Mouse (Mus musculus): Measurements from ENCODE around the gene Dip2c. TPM values are rescaled to one million over a fixed set of nuclear protein-coding genes. Genes with fewer than 3 reads are reported as not detected.

Dip2c gene
- polyA plus RNA-seq, 1 experiment from 2014 or later = 4.6 TPM

- Histone ChIP-seq H3K27ac (ENCODE audit: low read length) (no peak overlapping the region), H3K4me2 (ENCODE audit: low read depth, low read length) (no peak overlapping the region), H3K9ac (ENCODE audit: low read length) (no peak overlapping the region), H3K36me3 (ENCODE audit: control insufficient read depth, insufficient read depth, low read length) (no peaks in the 10 kb centered on the region), H3K4me1 (replicated peaks; ENCODE audit: control insufficient read depth, insufficient read depth, low read length) (no peaks in the 10 kb centered on the region), H3K27me3 (ENCODE audit: control insufficient read depth, insufficient read depth, low read depth, low read length) (no peaks in the 10 kb centered on the region), H3K4me3 (ENCODE audit: low read length) (no peak overlapping the region), H3K9me3 (ENCODE audit: control insufficient read depth, low read length) (no peaks in the 10 kb centered on the region)
- no peak for ATAC-seq (ENCODE audit: low read depth)
Measured at GRCm38 (mm10) chr13:9424434-9424833, 148.1 kb downstream of the Dip2c start.

- no peak overlapping the region for H3K9ac ChIP-seq (ENCODE audit: low read length)
- H3K36me3 ChIP-seq (ENCODE audit: control insufficient read depth, insufficient read depth, low read length) = no peaks in the 10 kb centered on the region
- H3K4me3 ChIP-seq (ENCODE audit: low read length) = no peak overlapping the region
- H3K27ac ChIP-seq (ENCODE audit: low read length) = no peak overlapping the region
- no peak for ATAC-seq (ENCODE audit: low read depth)
- no peak overlapping the region for H3K4me2 ChIP-seq (ENCODE audit: low read depth, low read length)
- H3K9me3 ChIP-seq (ENCODE audit: control insufficient read depth, low read length) = no peaks in the 10 kb centered on the region
- H3K4me1 ChIP-seq (replicated peaks; ENCODE audit: control insufficient read depth, insufficient read depth, low read length) = no peaks in the 10 kb centered on the region
- no peaks in the 10 kb centered on the region for H3K27me3 ChIP-seq (ENCODE audit: control insufficient read depth, insufficient read depth, low read depth, low read length)
Measured at GRCm38 (mm10) chr13:9426267-9426666, 149.9 kb downstream of the Dip2c start.

DNA sequence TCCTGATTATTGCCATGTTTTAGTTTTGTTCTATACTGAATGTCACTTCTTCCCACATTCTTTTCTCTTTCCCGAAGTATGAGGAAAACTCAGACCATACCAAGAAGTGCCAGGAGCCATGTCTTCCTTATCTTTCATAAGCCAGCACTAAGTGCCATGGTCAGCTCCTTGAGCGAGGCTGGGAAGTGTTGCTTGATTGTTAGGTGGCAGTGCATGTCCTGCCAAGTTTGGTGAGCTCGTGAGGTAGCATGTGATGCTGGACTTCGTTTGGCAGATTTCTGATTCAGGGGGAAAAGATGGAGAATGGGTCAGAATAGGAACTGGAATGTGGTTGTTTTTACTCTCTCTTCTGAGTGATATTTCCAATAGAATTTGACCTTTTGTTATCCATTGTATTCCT lies 150.5 kb downstream of the Dip2c start:
- Histone ChIP-seq H3K27ac (ENCODE audit: low read length) (no peak overlapping the region), H3K9ac (ENCODE audit: low read length) (no peak overlapping the region), H3K4me2 (ENCODE audit: low read depth, low read length) (no peak overlapping the region), H3K4me1 (replicated peaks; ENCODE audit: control insufficient read depth, insufficient read depth, low read length) (no peaks in the 10 kb centered on the region), H3K27me3 (ENCODE audit: control insufficient read depth, insufficient read depth, low read depth, low read length) (no peaks in the 10 kb centered on the region), H3K9me3 (ENCODE audit: control insufficient read depth, low read length) (no peaks in the 10 kb centered on the region), H3K4me3 (ENCODE audit: low read length) (no peak overlapping the region), H3K36me3 (ENCODE audit: control insufficient read depth, insufficient read depth, low read length) (no peaks in the 10 kb centered on the region)
- no peak for ATAC-seq (ENCODE audit: low read depth)
- 21% methylated on average over 4 of the region's 4 CpGs for WGBS

DNA sequence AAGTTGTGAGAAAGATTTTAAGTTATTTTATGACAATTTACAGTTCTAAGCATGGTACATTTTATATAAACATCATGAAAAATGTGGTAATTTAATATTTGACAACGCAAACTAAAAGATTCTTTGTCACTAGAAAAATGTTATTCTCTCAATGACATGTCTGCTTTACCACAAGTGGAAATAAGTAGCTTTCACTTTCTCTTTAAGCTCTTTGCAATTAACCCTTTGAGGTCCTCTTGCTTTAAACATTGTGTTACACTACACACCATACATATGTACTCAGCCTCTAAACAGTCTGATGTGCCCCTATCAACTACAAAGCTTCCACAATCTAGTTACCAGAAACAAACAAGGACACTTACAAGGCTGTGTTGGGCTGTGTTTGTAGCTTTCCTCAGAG lies 153.6 kb downstream of the Dip2c start:
- Histone ChIP-seq H3K4me3 (ENCODE audit: low read length) (no peak overlapping the region), H3K27me3 (ENCODE audit: control insufficient read depth, insufficient read depth, low read depth, low read length) (no peaks in the 10 kb centered on the region), H3K4me2 (ENCODE audit: low read depth, low read length) (no peak overlapping the region), H3K27ac (ENCODE audit: low read length) (no peak overlapping the region), H3K9me3 (ENCODE audit: control insufficient read depth, low read length) (no peaks in the 10 kb centered on the region), H3K4me1 (replicated peaks; ENCODE audit: control insufficient read depth, insufficient read depth, low read length) (no peaks in the 10 kb centered on the region), H3K36me3 (ENCODE audit: control insufficient read depth, insufficient read depth, low read length) (no peaks in the 10 kb centered on the region), H3K9ac (ENCODE audit: low read length) (no peak overlapping the region)
- ATAC-seq (ENCODE audit: low read depth) = no peak
- 45% methylated on average over 1 of the region's 1 CpGs for WGBS

- 86% methylated on average over 2 of the region's 2 CpGs for WGBS
- H3K27me3 ChIP-seq (ENCODE audit: control insufficient read depth, insufficient read depth, low read depth, low read length) = no peaks in the 10 kb centered on the region
- H3K4me2 ChIP-seq (ENCODE audit: low read depth, low read length) = no peak overlapping the region
- no peak overlapping the region for H3K27ac ChIP-seq (ENCODE audit: low read length)
- H3K9ac ChIP-seq (ENCODE audit: low read length) = no peak overlapping the region
- no peak for ATAC-seq (ENCODE audit: low read depth)
- H3K4me3 ChIP-seq (ENCODE audit: low read length) = no peak overlapping the region
- no peaks in the 10 kb centered on the region for H3K4me1 ChIP-seq (replicated peaks; ENCODE audit: control insufficient read depth, insufficient read depth, low read length)
- H3K36me3 ChIP-seq (ENCODE audit: control insufficient read depth, insufficient read depth, low read length) = no peaks in the 10 kb centered on the region
- H3K9me3 ChIP-seq (ENCODE audit: control insufficient read depth, low read length) = no peaks in the 10 kb centered on the region
Measured at GRCm38 (mm10) chr13:9430724-9431123, 154.4 kb downstream of the Dip2c start.

GRCm38 (mm10) chr13:9431441-9431840 lies 155.1 kb downstream of the Dip2c start:
- H3K27ac ChIP-seq (ENCODE audit: low read length) = no peak overlapping the region
- no peaks in the 10 kb centered on the region for H3K36me3 ChIP-seq (ENCODE audit: control insufficient read depth, insufficient read depth, low read length)
- H3K4me1 ChIP-seq (replicated peaks; ENCODE audit: control insufficient read depth, insufficient read depth, low read length) = no peaks in the 10 kb centered on the region
- no peak overlapping the region for H3K9ac ChIP-seq (ENCODE audit: low read length)
- H3K27me3 ChIP-seq (ENCODE audit: control insufficient read depth, insufficient read depth, low read depth, low read length) = no peaks in the 10 kb centered on the region
- no peak overlapping the region for H3K4me2 ChIP-seq (ENCODE audit: low read depth, low read length)
- no peaks in the 10 kb centered on the region for H3K9me3 ChIP-seq (ENCODE audit: control insufficient read depth, low read length)
- H3K4me3 ChIP-seq (ENCODE audit: low read length) = no peak overlapping the region
- no peak for ATAC-seq (ENCODE audit: low read depth)

GRCm38 (mm10) chr13:9443066-9443465 lies 166.7 kb downstream of the Dip2c start:
- no peaks in the 10 kb centered on the region for H3K36me3 ChIP-seq (ENCODE audit: control insufficient read depth, insufficient read depth, low read length)
- H3K27ac ChIP-seq (ENCODE audit: low read length) = no peak overlapping the region
- no peak for ATAC-seq (ENCODE audit: low read depth)
- no peaks in the 10 kb centered on the region for H3K4me1 ChIP-seq (replicated peaks; ENCODE audit: control insufficient read depth, insufficient read depth, low read length)
- H3K9me3 ChIP-seq (ENCODE audit: control insufficient read depth, low read length) = no peaks in the 10 kb centered on the region
- H3K4me3 ChIP-seq (ENCODE audit: low read length) = no peak overlapping the region
- no peak overlapping the region for H3K4me2 ChIP-seq (ENCODE audit: low read depth, low read length)
- H3K27me3 ChIP-seq (ENCODE audit: control insufficient read depth, insufficient read depth, low read depth, low read length) = no peaks in the 10 kb centered on the region
- H3K9ac ChIP-seq (ENCODE audit: low read length) = no peak overlapping the region
- WGBS = 85% methylated on average over 4 of the region's 4 CpGs

GRCm38 (mm10) chr13:9445533-9446294 lies 169.4 kb downstream of the Dip2c start:
- no peak overlapping the region for H3K27ac ChIP-seq (ENCODE audit: low read length)
- WGBS = 64% methylated on average over 6 of the region's 6 CpGs
- H3K27me3 ChIP-seq (ENCODE audit: control insufficient read depth, insufficient read depth, low read depth, low read length) = no peaks in the 10 kb centered on the region
- no peaks in the 10 kb centered on the region for H3K4me1 ChIP-seq (replicated peaks; ENCODE audit: control insufficient read depth, insufficient read depth, low read length)
- no peak overlapping the region for H3K4me2 ChIP-seq (ENCODE audit: low read depth, low read length)
- no peaks in the 10 kb centered on the region for H3K36me3 ChIP-seq (ENCODE audit: control insufficient read depth, insufficient read depth, low read length)
- H3K9me3 ChIP-seq (ENCODE audit: control insufficient read depth, low read length) = no peaks in the 10 kb centered on the region
- H3K4me3 ChIP-seq (ENCODE audit: low read length) = no peak overlapping the region
- no peak overlapping the region for H3K9ac ChIP-seq (ENCODE audit: low read length)
- ATAC-seq (ENCODE audit: low read depth) = no peak

GRCm38 (mm10) chr13:9446448-9447115 lies 170.3 kb downstream of the Dip2c start:
- WGBS = 79% methylated on average over 4 of the region's 4 CpGs
- Histone ChIP-seq H3K27ac (ENCODE audit: low read length) (no peak overlapping the region), H3K9me3 (ENCODE audit: control insufficient read depth, low read length) (no peaks in the 10 kb centered on the region), H3K4me1 (replicated peaks; ENCODE audit: control insufficient read depth, insufficient read depth, low read length) (no peaks in the 10 kb centered on the region), H3K27me3 (ENCODE audit: control insufficient read depth, insufficient read depth, low read depth, low read length) (no peaks in the 10 kb centered on the region), H3K4me3 (ENCODE audit: low read length) (no peak overlapping the region), H3K9ac (ENCODE audit: low read length) (no peak overlapping the region), H3K4me2 (ENCODE audit: low read depth, low read length) (no peak overlapping the region), H3K36me3 (ENCODE audit: control insufficient read depth, insufficient read depth, low read length) (no peaks in the 10 kb centered on the region)
- no peak for ATAC-seq (ENCODE audit: low read depth)

Measured in lung, embryonic 16.5 days (tissue).